Mouse (Mus musculus) limb, embryonic 15.5 days (tissue): ENCODE data around the gene Ifnar1. TPM values are rescaled to one million over a fixed set of nuclear protein-coding genes. Genes with fewer than 3 reads are reported as not detected.

ENCODE experiments used
- ATAC-seq: fragments of 200-750 bp; cut with Nextera tagmentation; 2 replicates; pipeline ENCODE4 v1.8.0; 2017; ENCODE audit warnings: low read depth, moderate TSS enrichment; ENCODE audit not compliant: insufficient number of reproducible peaks, low FRiP score, low TSS enrichment
- H3K27ac ChIP-seq: fragments of 300-500 bp; sonication (generic); 2 replicates; pipeline ENCODE4 v1.5.1; 2015; ENCODE audit warnings: moderate library complexity, mild to moderate bottlenecking, inconsistent platforms
- H3K27me3 ChIP-seq: fragments of 300-500 bp; sonication (generic); 2 replicates; pipeline ENCODE4 v1.6.1; 2015; ENCODE audit warnings: inconsistent platforms
- H3K36me3 ChIP-seq: fragments of 300-500 bp; sonication (generic); 2 replicates; pipeline ENCODE4 v1.6.1; 2015; ENCODE audit warnings: inconsistent platforms
- H3K4me1 ChIP-seq: fragments of 300-500 bp; sonication (generic); 2 replicates; pipeline ENCODE4 v1.6.1; 2015; ENCODE audit warnings: inconsistent platforms
- H3K4me2 ChIP-seq: fragments of 300-500 bp; sonication (generic); 2 replicates; pipeline ENCODE4 v1.6.1; 2015; ENCODE audit warnings: mild to moderate bottlenecking, inconsistent platforms
- H3K4me3 ChIP-seq: fragments of 300-500 bp; sonication (generic); 2 replicates; pipeline ENCODE4 v1.5.1; 2015; ENCODE audit warnings: mild to moderate bottlenecking, inconsistent platforms
- H3K9ac ChIP-seq: fragments of 300-500 bp; sonication (generic); 2 replicates; pipeline ENCODE4 v1.6.1; 2015; ENCODE audit warnings: inconsistent platforms
- H3K9me3 ChIP-seq: fragments of 300-500 bp; sonication (generic); 2 replicates; pipeline ENCODE4 v1.6.1; 2016; ENCODE audit warnings: inconsistent platforms
- WGBS: fragments of 180-500 bp; shearing (Covaris S2); methylation state at CpG from one replicate; pipeline ENCODE4 v1.1.7; 2015; 5-methylcytosine and 5-hydroxymethylcytosine counted together
- polyA plus RNA-seq: library from polyadenylated mRNA; unstranded; fragments of >200 nt; fragmentation: Nextera tagmentation; extraction: Ambion mirVana; gene quantifications from 2 replicates; pipeline ENCODE4 v1.2.1, GENCODE M21; 2015

The Ifnar1 gene
- polyA plus RNA-seq, 1 experiment from 2014 or later = 55.0 TPM

GRCm38 (mm10) chr16:91532429-91532828, 47.4 kb downstream of the Ifnar1 start:
- Histone ChIP-seq H3K27me3 (0 out of 2 replicates have a peak, but pooled peaks cover 3% of the 10 kb centered on the region), H3K4me3 (no peak overlapping the region), H3K4me1 (peaks cover 20% of the 10 kb centered on the region), H3K27ac (no peak overlapping the region), H3K4me2 (no peak overlapping the region), H3K36me3 (no peaks in the 10 kb centered on the region), H3K9me3 (no peaks in the 10 kb centered on the region), H3K9ac (no peak overlapping the region)
- WGBS = 26% methylated on average over 2 of the region's 2 CpGs
- no peak for ATAC-seq

GRCm38 (mm10) chr16:91533097-91534001, 48.3 kb downstream of the Ifnar1 start:
- Histone ChIP-seq H3K4me1 (peaks cover 21% of the 10 kb centered on the region; the same call in 1 of the 2 replicates), H3K4me2 (no peak overlapping the region), H3K4me3 (no peak overlapping the region), H3K27ac (no peak overlapping the region), H3K36me3 (no peaks in the 10 kb centered on the region), H3K9me3 (no peaks in the 10 kb centered on the region), H3K27me3 (0 out of 2 replicates have a peak, but pooled peaks cover 3% of the 10 kb centered on the region), H3K9ac (no peak overlapping the region)
- WGBS = 58% methylated on average over 23 of the region's 23 CpGs
- no peak for ATAC-seq

- Histone ChIP-seq H3K4me3 (no peak overlapping the region), H3K27ac (no peak overlapping the region), H3K36me3 (no peaks in the 10 kb centered on the region), H3K9me3 (no peaks in the 10 kb centered on the region), H3K4me2 (no peak overlapping the region), H3K9ac (no peak overlapping the region), H3K4me1 (peaks cover 23% of the 10 kb centered on the region; the same call in 1 of the 2 replicates), H3K27me3 (0 out of 2 replicates have a peak, but pooled peaks cover 3% of the 10 kb centered on the region)
- 53% methylated on average over 13 of the region's 13 CpGs for WGBS
- peak; percentile 65; the same call in 1 of the 2 replicates for ATAC-seq
Observed at GRCm38 (mm10) chr16:91534477-91534876, 49.4 kb downstream of the Ifnar1 start.

GRCm38 (mm10) chr16:91534888-91535287, 49.9 kb downstream of the Ifnar1 start:
- H3K4me1 ChIP-seq = peaks cover 23% of the 10 kb centered on the region; the same call in 1 of the 2 replicates
- no peaks in the 10 kb centered on the region for H3K9me3 ChIP-seq
- no peak overlapping the region for H3K4me2 ChIP-seq
- WGBS = 71% methylated on average over 6 of the region's 6 CpGs
- H3K36me3 ChIP-seq = no peaks in the 10 kb centered on the region
- H3K9ac ChIP-seq = no peak overlapping the region
- no peak overlapping the region for H3K27ac ChIP-seq
- H3K27me3 ChIP-seq = 0 out of 2 replicates have a peak, but pooled peaks cover 3% of the 10 kb centered on the region
- ATAC-seq = no peak
- no peak overlapping the region for H3K4me3 ChIP-seq

- Histone ChIP-seq H3K4me3 (no peak overlapping the region), H3K27me3 (0 out of 2 replicates have a peak, but pooled peaks cover 3% of the 10 kb centered on the region), H3K27ac (no peak overlapping the region), H3K4me1 (peaks cover 21% of the 10 kb centered on the region), H3K9ac (no peak overlapping the region), H3K4me2 (no peak overlapping the region), H3K9me3 (no peaks in the 10 kb centered on the region), H3K36me3 (no peaks in the 10 kb centered on the region)
- WGBS = 91% methylated on average over 6 of the region's 6 CpGs
- no peak for ATAC-seq
Observed at GRCm38 (mm10) chr16:91536372-91536771, 51.3 kb downstream of the Ifnar1 start.

- no peak for ATAC-seq
- Histone ChIP-seq H3K4me1 (peaks cover 23% of the 10 kb centered on the region), H3K4me2 (no peak overlapping the region), H3K4me3 (no peak overlapping the region), H3K36me3 (no peaks in the 10 kb centered on the region), H3K9me3 (no peaks in the 10 kb centered on the region), H3K27me3 (0 out of 2 replicates have a peak, but pooled peaks cover 3% of the 10 kb centered on the region), H3K9ac (no peak overlapping the region), H3K27ac (no peak overlapping the region)
- 75% methylated on average over 3 of the region's 3 CpGs for WGBS
Observed at GRCm38 (mm10) chr16:91537065-91537464, 52.0 kb downstream of the Ifnar1 start.

- Histone ChIP-seq H3K27me3 (0 out of 2 replicates have a peak, but pooled peaks cover 3% of the 10 kb centered on the region), H3K4me1 (peaks cover 14% of the 10 kb centered on the region), H3K9ac (no peak overlapping the region), H3K9me3 (no peaks in the 10 kb centered on the region), H3K36me3 (no peaks in the 10 kb centered on the region), H3K4me2 (no peak overlapping the region), H3K4me3 (no peak overlapping the region), H3K27ac (peak overlapping the region; percentile 33; the same call in 1 of the 2 replicates)
- 69% methylated on average over 6 of the region's 6 CpGs for WGBS
- ATAC-seq = no peak
Observed at GRCm38 (mm10) chr16:91538051-91538450, 53.0 kb downstream of the Ifnar1 start.

- no peaks in the 10 kb centered on the region for H3K9me3 ChIP-seq
- no peak for ATAC-seq
Observed at GRCm38 (mm10) chr16:91538513-91538912, 53.5 kb downstream of the Ifnar1 start.

GRCm38 (mm10) chr16:91541573-91542081, 56.6 kb downstream of the Ifnar1 start:
- Histone ChIP-seq H3K4me3 (no peak overlapping the region), H3K4me1 (peaks cover 24% of the 10 kb centered on the region), H3K27ac (no peak overlapping the region), H3K36me3 (no peaks in the 10 kb centered on the region), H3K9ac (no peak overlapping the region), H3K27me3 (no peaks in the 10 kb centered on the region), H3K9me3 (no peaks in the 10 kb centered on the region), H3K4me2 (no peak overlapping the region)
- ATAC-seq = no peak
- 27% methylated on average over 10 of the region's 10 CpGs for WGBS

More at GRCm38 (mm10) chr16:91538513-91538912, 53.5 kb downstream of the Ifnar1 start:
- Histone ChIP-seq H3K4me2 (no peak overlapping the region), H3K27me3 (0 out of 2 replicates have a peak, but pooled peaks cover 3% of the 10 kb centered on the region), H3K27ac (peak overlapping the region; percentile 33; the same call in 1 of the 2 replicates), H3K4me1 (peaks cover 13% of the 10 kb centered on the region), H3K9ac (no peak overlapping the region), H3K36me3 (no peaks in the 10 kb centered on the region), H3K4me3 (no peak overlapping the region)
- 42% methylated on average over 9 of the region's 9 CpGs for WGBS

- ATAC-seq = no peak
- Histone ChIP-seq H3K9me3 (no peaks in the 10 kb centered on the region), H3K27me3 (no peaks in the 10 kb centered on the region), H3K4me2 (no peak overlapping the region), H3K9ac (no peak overlapping the region), H3K36me3 (no peaks in the 10 kb centered on the region), H3K27ac (no peak overlapping the region), H3K4me1 (peaks cover 31% of the 10 kb centered on the region), H3K4me3 (no peak overlapping the region)
- 89% methylated on average over 1 of the region's 1 CpGs for WGBS
Observed at GRCm38 (mm10) chr16:91543619-91544018, 58.6 kb downstream of the Ifnar1 start.

- ATAC-seq = no peak
- Histone ChIP-seq H3K27me3 (no peaks in the 10 kb centered on the region), H3K4me1 (peaks cover 41% of the 10 kb centered on the region), H3K4me3 (no peak overlapping the region), H3K4me2 (no peak overlapping the region), H3K27ac (peak overlapping the region; percentile 57; the same call in 1 of the 2 replicates), H3K9me3 (no peaks in the 10 kb centered on the region), H3K9ac (no peak overlapping the region), H3K36me3 (no peaks in the 10 kb centered on the region)
- 47% methylated on average over 10 of the region's 10 CpGs for whole genome bisulfite sequencing
Observed at GRCm38 (mm10) chr16:91545597-91546281, 60.7 kb downstream of the Ifnar1 start.
